Mouse (Mus musculus) MEL (cell line): ENCODE measurements at regions not wholly inside any gene's neighbourhood (a gene's known extent, or its start where the extent isn't known, plus 50 kb on each side); places are given as distances from the start of the nearest gene placed in this dataset.

Experiments
- CTCF ChIP-seq, 3 experiments: IDR thresholded peaks in 2 of 3; conservative IDR thresholded peaks in 1 of 3; 2 replicates each; pipeline ENCODE4 v1.5.1; 2011 to 2012; ENCODE audit warnings: low read length in 3 of 3, low read depth in 2 of 3, mild to moderate bottlenecking in 2 of 3, improper control_type of control experiment in 1 of 3, inconsistent platforms in 1 of 3, mixed read lengths in 1 of 3, moderate library complexity in 1 of 3; ENCODE audit not compliant: control insufficient read depth in 1 of 3, insufficient read depth in 1 of 3, poor library complexity in 1 of 3, severe bottlenecking in 1 of 3
- GATA1 ChIP-seq: IDR thresholded peaks from 2 replicates; pipeline ENCODE4 v1.6.1; 2011; ENCODE audit warnings: low read depth, low read length, improper control_type of control experiment
- MEF2A ChIP-seq: IDR thresholded peaks from 2 replicates; pipeline ENCODE4 v1.6.1; 2014; ENCODE audit warnings: low read depth, mild to moderate bottlenecking, inconsistent platforms, low read length, improper control_type of control experiment; ENCODE audit not compliant: poor library complexity, insufficient replicate concordance, severe bottlenecking; ENCODE audit errors: extremely low read depth
- POLR2A ChIP-seq, 2 experiments: IDR thresholded peaks; 2 replicates each; pipeline ENCODE4 v1.6.1; 2011 to 2012; ENCODE audit warnings: low read length in 2 of 2, mild to moderate bottlenecking in 2 of 2, control low read depth in 1 of 2, improper control_type of control experiment in 1 of 2, low read depth in 1 of 2, moderate library complexity in 1 of 2; ENCODE audit not compliant: control insufficient read depth in 1 of 2, insufficient read depth in 1 of 2, poor library complexity in 1 of 2
- POLR2AphosphoS5 ChIP-seq: IDR thresholded peaks from 2 replicates; pipeline ENCODE4 v1.6.1; 2012; ENCODE audit warnings: low read depth, borderline replicate concordance, mild to moderate bottlenecking, inconsistent platforms, low read length, moderate library complexity, mixed read lengths
- RAD21 ChIP-seq: IDR thresholded peaks from 2 replicates; pipeline ENCODE4 v1.6.1; 2011; ENCODE audit warnings: mild to moderate bottlenecking, low read depth, low read length, improper control_type of control experiment
- RCOR1 ChIP-seq: IDR thresholded peaks from 2 replicates; pipeline ENCODE4 v1.6.1; 2012; ENCODE audit warnings: low read depth, mild to moderate bottlenecking, inconsistent platforms, low read length, improper control_type of control experiment
- SIN3A ChIP-seq: IDR thresholded peaks from 2 replicates; pipeline ENCODE4 v1.6.1; 2012; ENCODE audit warnings: low read length, improper control_type of control experiment, inconsistent platforms
- USF1 ChIP-seq: IDR thresholded peaks from 2 replicates; pipeline ENCODE4 v1.6.1; 2014; ENCODE audit warnings: low read depth, mild to moderate bottlenecking, inconsistent platforms, low read length, improper control_type of control experiment, moderate library complexity

DNA sequence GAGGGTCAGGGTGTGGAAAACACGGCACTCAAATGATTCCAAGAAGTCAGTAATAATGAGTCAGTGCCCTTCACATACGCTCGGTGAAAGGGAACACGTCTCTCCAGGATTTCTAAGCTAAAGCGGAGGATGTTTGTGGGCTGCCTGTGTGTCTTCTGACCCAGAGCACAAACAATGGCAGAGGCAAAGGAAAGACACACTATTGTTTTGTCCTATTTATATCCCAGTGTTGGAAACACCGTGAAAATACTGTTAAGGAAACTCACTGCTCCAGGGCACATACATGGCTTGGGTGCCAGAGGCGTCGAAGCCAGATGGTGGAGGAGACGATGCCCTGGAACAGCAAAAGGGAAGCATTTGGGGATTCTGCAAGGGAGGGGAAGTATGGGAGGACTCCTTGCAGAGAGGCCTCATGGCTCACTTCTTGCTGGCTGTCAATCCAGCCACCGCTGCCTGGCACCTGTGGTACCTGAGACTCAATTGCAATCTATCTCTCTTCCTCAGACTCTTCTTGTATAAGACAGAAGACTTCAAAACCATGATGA, 192.6 kb upstream of the Ankrd55 start:
- no peak for TF ChIP-seq POLR2AphosphoS5
- no peak for TF ChIP-seq POLR2A (IDR thresholded peaks at IDR 0.05; ENCODE audit: control insufficient read depth in 1 of 2, insufficient read depth in 1 of 2, low read depth in 1 of 2, low read length in 2 of 2, poor library complexity in 1 of 2)
- TF ChIP-seq RAD21: no peak
- no peak for TF ChIP-seq CTCF (IDR thresholded peaks at IDR 0.05 in 2 of 3, conservative IDR thresholded peaks at IDR 0.05 in 1 of 3; ENCODE audit: control insufficient read depth in 1 of 3, insufficient read depth in 1 of 3, low read depth in 2 of 3, low read length in 3 of 3, poor library complexity in 1 of 3, severe bottlenecking in 1 of 3)
- TF ChIP-seq RCOR1: no peak
- TF ChIP-seq SIN3A: no peak
- TF ChIP-seq USF1: no peak
- TF ChIP-seq GATA1: no peak
- no peak for TF ChIP-seq MEF2A
